Mouse (Mus musculus): ENCODE measurements around the gene Btbd19. TPM values are rescaled to one million over a fixed set of nuclear protein-coding genes. Genes with fewer than 3 reads are reported as not detected.

The Btbd19 gene
- polyA plus RNA-seq, 1 experiment from 2014 or later = 2.8 TPM

DNA sequence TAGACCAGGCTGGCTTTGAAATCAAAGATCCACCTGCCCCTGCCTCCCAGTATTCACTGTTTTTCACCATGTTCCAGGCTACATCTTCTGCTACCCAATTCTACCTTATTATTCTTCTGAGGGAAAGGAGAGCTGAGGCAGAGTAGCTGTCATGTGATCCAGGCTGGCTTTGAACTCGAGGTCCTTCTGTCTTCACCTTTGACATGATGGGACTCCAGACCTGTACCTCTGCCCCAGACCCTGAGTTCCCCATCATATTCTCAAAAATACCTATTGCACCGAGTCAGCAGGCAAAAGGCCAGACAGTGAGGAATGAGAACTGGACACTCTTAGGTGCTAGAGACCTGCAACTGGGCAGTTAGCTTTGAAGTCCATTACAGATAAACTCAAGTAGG, 9.1 kb upstream of the Btbd19 start:
- Histone ChIP-seq H3K4me3 (peak overlapping the region; percentile 90), H3K27me3 (replicated peaks) (peaks cover 30% of the 10 kb centered on the region), H3K36me3 (peaks cover 4% of the 10 kb centered on the region; the same call in 1 of the 2 replicates), H3K4me1 (peaks cover 15% of the 10 kb centered on the region), H3K27ac (replicated peaks) (no peak overlapping the region), H3K9me3 (no peaks in the 10 kb centered on the region), H3K4me2 (peak overlapping the region; percentile 100), H3K9ac (peak overlapping the region; percentile 93; the same call in 1 of the 2 replicates)
- no peak for ATAC-seq (ENCODE audit: extremely low read depth, insufficient number of reproducible peaks, low FRiP score, low TSS enrichment)
- 32% methylated on average over 2 of the region's 2 CpGs for WGBS

DNA sequence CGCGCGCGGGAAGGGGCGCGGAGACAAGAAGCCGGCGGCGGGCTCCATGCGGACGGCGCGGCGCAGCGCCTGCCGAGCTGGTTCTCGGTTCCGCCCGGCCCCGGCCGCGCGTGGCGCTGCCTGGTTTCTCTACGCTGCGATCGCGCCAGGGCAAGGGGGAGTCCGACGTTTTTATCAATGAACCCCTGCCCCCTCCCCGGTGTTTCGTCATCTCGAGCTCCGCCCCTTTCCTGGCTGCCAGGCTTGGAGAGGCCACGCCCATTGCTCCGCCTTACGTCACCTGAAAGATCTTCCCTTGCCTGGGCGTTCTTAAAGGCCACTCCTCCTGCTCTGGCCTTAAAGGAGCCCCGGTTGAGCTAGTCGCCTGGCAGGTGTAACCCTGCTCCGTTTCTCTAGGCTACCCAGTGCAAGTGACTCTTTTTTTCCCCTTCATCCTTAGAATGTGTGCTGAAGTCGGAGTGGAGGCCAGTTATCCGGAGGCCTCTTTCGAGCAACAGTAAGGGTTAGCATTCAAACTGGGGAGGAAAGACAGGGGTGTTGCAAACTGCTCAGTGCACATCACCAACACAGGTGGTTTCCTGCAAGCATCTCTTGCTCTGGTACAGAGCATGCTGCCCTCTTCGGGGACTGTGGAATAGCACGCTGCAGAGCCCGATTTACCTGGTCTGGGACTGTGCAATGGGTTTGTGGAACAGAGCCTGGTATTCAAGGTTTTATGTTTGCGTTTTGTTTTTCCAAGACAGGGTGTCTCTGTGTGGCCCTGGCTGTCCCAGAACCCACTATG, 8.5 kb upstream of the Btbd19 start, which contains the start of gene Plk3:
Gene Plk3, minus strand, starts transcription at position 147 of the 784 bp plus-strand sequence.
- Histone ChIP-seq H3K4me2 (peak within 1 kb of the TSS; percentile 100), H3K9ac (peak within 1 kb of the TSS; percentile 93), H3K9me3 (no peaks in the 10 kb centered on the region), H3K4me3 (peak within 1 kb of the TSS; percentile 90), H3K36me3 (peaks cover 7% of the 10 kb centered on the region), H3K4me1 (peaks cover 15% of the 10 kb centered on the region), H3K27ac (replicated peaks) (no peak within 1 kb of the TSS), H3K27me3 (replicated peaks) (peaks cover 30% of the 10 kb centered on the region)
- peak; percentile 89 for ATAC-seq (ENCODE audit: extremely low read depth, insufficient number of reproducible peaks, low FRiP score, low TSS enrichment)
- 1% methylated on average over 48 of the region's 48 CpGs for WGBS

DNA sequence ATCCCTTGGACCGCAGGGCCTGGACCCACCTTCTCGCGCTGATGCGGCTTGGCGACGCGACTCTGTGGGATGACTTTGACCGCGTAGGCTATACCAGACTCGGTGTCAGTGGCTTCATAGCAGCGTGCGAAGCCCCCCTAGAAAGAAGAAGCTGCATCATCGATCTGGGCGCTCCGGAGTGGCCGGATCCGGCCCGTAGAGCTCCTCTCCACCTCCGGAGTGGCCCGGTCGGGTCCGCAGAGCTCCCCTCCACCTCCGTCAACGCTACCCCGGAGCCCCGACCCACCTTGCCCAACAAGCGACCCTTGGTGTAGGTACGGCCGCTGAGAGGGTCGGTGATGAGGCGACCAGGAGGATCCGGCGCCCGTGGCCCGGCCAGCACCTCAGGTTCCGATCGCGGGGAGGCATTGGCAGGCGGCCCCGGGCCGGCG, 7.9 kb upstream of the Btbd19 start:
- 0 out of 2 replicates have a peak, but pooled peaks have one; percentile 10 for ATAC-seq (ENCODE audit: extremely low read depth, insufficient number of reproducible peaks, low FRiP score, low TSS enrichment)

DNA sequence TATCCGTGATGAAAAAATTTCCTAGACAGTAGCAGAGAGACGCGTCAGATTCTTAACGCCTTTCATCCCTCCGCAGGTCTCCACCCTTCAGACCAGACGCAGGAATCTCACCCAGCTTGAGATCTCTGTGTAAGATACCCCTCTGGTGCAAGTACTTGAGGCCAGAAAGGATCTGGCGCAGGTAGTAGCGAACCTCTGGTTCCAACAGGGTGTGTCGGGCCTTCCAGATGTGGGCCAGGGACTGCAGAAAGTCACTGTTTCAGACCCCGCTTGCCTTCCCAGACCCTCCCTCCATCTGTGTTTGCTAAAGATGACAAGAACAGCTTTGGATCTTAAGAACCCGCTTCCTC, 7.2 kb upstream of the Btbd19 start:
- Histone ChIP-seq H3K9ac (peak overlapping the region; percentile 93), H3K4me1 (peaks cover 15% of the 10 kb centered on the region), H3K4me2 (peak overlapping the region; percentile 100), H3K4me3 (peak overlapping the region; percentile 90), H3K36me3 (peaks cover 17% of the 10 kb centered on the region), H3K27ac (replicated peaks) (no peak overlapping the region), H3K27me3 (replicated peaks) (peaks cover 30% of the 10 kb centered on the region), H3K9me3 (no peaks in the 10 kb centered on the region)
- no peak for ATAC-seq (ENCODE audit: extremely low read depth, insufficient number of reproducible peaks, low FRiP score, low TSS enrichment)
- 17% methylated on average over 11 of the region's 11 CpGs for WGBS

More for the DNA sequence above, 7.9 kb upstream of the Btbd19 start:
- H3K27me3 ChIP-seq (replicated peaks) = peaks cover 30% of the 10 kb centered on the region
- H3K4me2 ChIP-seq = peak overlapping the region; percentile 100
- H3K9me3 ChIP-seq = no peaks in the 10 kb centered on the region
- peak overlapping the region; percentile 93 for H3K9ac ChIP-seq
- WGBS = under 1% methylated on average over 41 of the region's 42 CpGs
- no peak overlapping the region for H3K27ac ChIP-seq (replicated peaks)
- peak overlapping the region; percentile 90 for H3K4me3 ChIP-seq
- peaks cover 15% of the 10 kb centered on the region for H3K4me1 ChIP-seq
- peaks cover 12% of the 10 kb centered on the region for H3K36me3 ChIP-seq

DNA sequence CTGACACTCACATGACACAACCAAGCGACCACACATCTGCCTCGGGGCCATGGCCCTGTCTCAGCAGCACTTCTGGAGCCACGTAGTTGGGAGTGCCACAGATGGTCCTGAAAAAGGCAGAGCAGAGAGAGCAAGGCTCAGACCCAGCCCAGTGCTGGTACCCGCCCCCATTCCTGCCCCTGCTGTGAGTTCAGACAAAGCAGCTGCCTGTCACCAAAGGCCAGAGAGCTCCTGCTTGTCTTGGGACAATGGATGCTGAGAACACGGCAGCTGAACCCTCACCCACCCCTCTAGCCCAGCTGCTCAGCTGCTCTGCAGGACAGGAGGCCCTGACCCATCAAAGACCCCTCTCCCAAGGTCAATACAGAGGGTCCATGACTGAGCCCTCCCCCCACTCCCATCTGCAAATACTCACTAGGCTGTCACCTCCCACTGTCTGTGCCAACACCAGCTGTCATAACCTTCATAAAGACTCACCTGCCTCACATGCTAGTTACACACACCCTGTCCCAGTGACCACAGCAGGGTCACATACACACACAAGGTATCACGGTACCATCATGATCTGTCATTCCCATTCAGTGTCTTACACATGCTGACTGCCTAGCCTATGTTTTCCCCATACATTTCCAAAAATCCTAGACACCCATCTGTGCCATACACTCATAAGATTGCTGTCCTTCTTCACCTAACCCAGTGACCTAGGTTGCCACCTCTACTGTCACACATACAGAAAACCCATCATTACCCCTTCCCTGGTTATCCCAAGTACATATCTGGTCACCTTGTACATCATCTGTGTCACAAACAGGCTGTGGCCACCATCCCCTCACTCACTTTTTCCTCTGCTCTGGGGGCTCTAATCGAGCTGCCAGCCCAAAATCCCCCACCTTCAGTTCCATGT, 6.6 kb upstream of the Btbd19 start:
- H3K9ac ChIP-seq = peak overlapping the region; percentile 93
- peak overlapping the region; percentile 100 for H3K4me2 ChIP-seq
- no peaks in the 10 kb centered on the region for H3K9me3 ChIP-seq
- WGBS = 41% methylated on average over 7 of the region's 7 CpGs
- H3K4me3 ChIP-seq = peak overlapping the region; percentile 90
- peaks cover 17% of the 10 kb centered on the region for H3K36me3 ChIP-seq
- H3K27me3 ChIP-seq (replicated peaks) = peaks cover 30% of the 10 kb centered on the region
- ATAC-seq (ENCODE audit: extremely low read depth, insufficient number of reproducible peaks, low FRiP score, low TSS enrichment) = no peak
- no peak overlapping the region for H3K27ac ChIP-seq (replicated peaks)
- H3K4me1 ChIP-seq = peaks cover 15% of the 10 kb centered on the region

DNA sequence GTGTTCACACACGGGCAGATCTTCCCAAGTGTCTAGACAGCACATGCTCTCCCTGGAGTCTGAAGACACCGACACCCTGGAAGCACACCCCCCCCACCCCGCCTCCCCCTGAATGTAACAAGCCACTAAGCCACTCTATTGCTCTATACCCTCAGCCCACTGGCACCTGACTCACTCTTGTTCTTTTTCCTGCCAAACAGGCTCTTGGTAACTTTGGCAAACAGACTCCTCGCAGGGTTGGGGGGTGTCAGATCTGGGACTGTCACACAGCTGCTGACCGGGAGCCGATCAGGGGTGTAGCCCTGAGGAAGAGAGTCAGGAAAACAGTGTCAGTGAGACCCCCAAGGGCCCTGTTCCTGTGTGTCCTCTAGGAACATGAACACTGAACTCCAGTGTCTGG, 5.7 kb upstream of the Btbd19 start:
- Histone ChIP-seq H3K4me1 (peaks cover 19% of the 10 kb centered on the region), H3K4me3 (no peak overlapping the region), H3K36me3 (peaks cover 17% of the 10 kb centered on the region), H3K4me2 (no peak overlapping the region), H3K9ac (no peak overlapping the region), H3K27ac (replicated peaks) (no peak overlapping the region), H3K9me3 (no peaks in the 10 kb centered on the region), H3K27me3 (replicated peaks) (peaks cover 30% of the 10 kb centered on the region)
- 76% methylated on average over 6 of the region's 6 CpGs for WGBS
- no peak for ATAC-seq (ENCODE audit: extremely low read depth, insufficient number of reproducible peaks, low FRiP score, low TSS enrichment)

DNA sequence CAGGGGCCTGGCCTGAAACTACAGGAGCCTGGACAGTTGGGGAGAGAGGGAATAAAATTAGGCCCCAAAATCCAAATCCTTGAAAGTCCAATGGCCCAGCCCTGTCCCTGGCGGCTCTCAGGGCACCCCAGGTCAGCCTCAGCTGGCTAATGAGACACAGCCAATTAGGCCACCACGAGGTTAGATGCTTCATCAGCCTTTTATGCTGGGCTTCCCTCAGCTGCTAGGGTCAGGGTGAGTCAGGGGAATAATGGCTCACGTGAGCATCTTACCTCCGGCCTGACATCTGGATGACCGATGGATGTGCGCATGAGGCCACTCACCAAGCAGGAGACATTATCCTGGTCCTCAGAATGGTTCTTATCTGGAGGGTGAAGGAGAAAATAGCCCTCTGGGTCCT, 5.3 kb upstream of the Btbd19 start:
- WGBS = 71% methylated on average over 6 of the region's 6 CpGs
- Histone ChIP-seq H3K27ac (replicated peaks) (no peak overlapping the region), H3K9me3 (no peaks in the 10 kb centered on the region)

DNA sequence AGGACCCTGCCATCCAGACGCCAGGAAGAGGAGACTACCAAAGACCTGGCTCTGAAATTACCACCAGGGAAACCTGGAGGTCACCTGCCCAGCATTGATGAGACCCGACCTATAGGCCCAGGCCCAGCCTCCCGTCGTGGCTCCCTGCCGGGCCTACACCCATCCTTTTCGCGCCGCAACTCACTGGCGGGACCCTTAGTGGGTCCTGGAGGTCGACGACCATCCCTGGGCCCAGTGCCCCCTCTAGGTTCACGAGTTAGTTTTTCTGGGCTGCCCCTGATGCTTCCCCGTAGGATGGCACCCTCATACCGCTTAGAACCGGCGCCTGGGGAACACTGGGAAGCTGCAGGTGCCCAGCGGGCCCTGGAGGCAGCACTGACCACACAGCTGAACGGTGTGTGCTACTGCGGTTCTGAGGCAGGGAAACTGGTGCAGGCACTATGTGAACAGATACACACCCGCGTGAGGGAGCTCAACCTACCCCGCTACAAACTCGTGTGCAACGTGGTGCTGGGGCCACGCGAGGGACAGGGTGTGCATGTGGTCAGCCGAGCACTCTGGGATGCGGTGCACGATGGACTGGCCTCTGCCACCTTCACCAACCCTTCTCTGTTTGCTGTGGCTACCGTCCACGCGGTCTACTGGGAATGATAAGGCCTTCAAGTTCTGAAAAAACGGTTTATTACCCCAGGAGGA, 2.6 kb upstream of the Btbd19 start:
- WGBS = 79% methylated on average over 33 of the region's 33 CpGs

More for the DNA sequence above, 5.3 kb upstream of the Btbd19 start:
- H3K4me3 ChIP-seq = no peak overlapping the region
- no peak overlapping the region for H3K9ac ChIP-seq
- no peak overlapping the region for H3K4me2 ChIP-seq
- peaks cover 30% of the 10 kb centered on the region for H3K27me3 ChIP-seq (replicated peaks)
- peaks cover 22% of the 10 kb centered on the region for H3K4me1 ChIP-seq
- peaks cover 17% of the 10 kb centered on the region for H3K36me3 ChIP-seq
- no peak for ATAC-seq (ENCODE audit: extremely low read depth, insufficient number of reproducible peaks, low FRiP score, low TSS enrichment)

DNA sequence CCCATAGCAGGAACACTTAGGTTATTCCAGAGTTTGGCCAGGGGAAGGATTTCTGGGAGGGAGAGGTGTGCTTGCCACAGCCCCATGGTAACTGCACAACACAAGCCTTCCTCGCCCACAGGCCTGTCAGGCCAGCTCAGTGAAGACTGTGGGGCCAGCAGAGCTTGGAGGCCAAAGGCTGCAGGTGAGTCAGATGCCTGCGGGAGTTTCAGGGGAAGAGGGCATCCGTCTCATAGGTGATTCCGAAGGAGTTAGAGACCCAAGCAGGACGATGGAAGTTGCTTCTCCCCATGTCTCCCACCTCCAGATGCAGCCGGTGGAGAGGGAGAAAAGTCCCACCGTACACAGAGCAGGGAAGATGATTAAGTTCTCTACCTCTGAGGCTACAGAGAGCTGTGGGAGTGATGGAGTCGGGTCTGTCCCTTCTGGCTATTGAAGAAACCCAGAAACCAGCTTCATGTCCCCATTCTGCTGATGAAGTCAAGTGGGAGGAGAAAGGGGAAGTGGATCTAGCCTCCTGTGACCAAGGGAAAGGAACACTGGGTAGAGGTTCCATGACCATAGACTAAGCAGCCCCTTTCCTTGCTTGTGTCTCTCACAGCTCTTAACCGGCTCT, 1.3 kb upstream of the Btbd19 start, which contains the start of gene Tctex1d4:
Gene Tctex1d4, plus strand, starts transcription at position 120 of the 616 bp plus-strand sequence.
- H3K36me3 ChIP-seq = peaks cover 17% of the 10 kb centered on the region
- peaks cover 24% of the 10 kb centered on the region for H3K4me1 ChIP-seq
- H3K9ac ChIP-seq = peak within 1 kb of the TSS; percentile 21; the same call in 1 of the 2 replicates
- H3K9me3 ChIP-seq = no peaks in the 10 kb centered on the region
- H3K4me2 ChIP-seq = 0 out of 2 replicates have a peak within 1 kb of the TSS, but pooled peaks have one; percentile 20
- H3K27me3 ChIP-seq (replicated peaks) = peaks cover 13% of the 10 kb centered on the region
- H3K27ac ChIP-seq (replicated peaks) = peak within 1 kb of the TSS; percentile 91
- no peak for ATAC-seq (ENCODE audit: extremely low read depth, insufficient number of reproducible peaks, low FRiP score, low TSS enrichment)
- 73% methylated on average over 9 of the region's 9 CpGs for WGBS
- no peak within 1 kb of the TSS for H3K4me3 ChIP-seq

More for the DNA sequence above, 2.6 kb upstream of the Btbd19 start:
- no peak overlapping the region for H3K4me3 ChIP-seq
- H3K4me1 ChIP-seq = peaks cover 29% of the 10 kb centered on the region
- H3K9ac ChIP-seq = no peak overlapping the region
- no peaks in the 10 kb centered on the region for H3K9me3 ChIP-seq
- peaks cover 17% of the 10 kb centered on the region for H3K36me3 ChIP-seq
- ATAC-seq (ENCODE audit: extremely low read depth, insufficient number of reproducible peaks, low FRiP score, low TSS enrichment) = no peak
- H3K27ac ChIP-seq (replicated peaks) = no peak overlapping the region
- no peak overlapping the region for H3K4me2 ChIP-seq
- peaks cover 26% of the 10 kb centered on the region for H3K27me3 ChIP-seq (replicated peaks)

DNA sequence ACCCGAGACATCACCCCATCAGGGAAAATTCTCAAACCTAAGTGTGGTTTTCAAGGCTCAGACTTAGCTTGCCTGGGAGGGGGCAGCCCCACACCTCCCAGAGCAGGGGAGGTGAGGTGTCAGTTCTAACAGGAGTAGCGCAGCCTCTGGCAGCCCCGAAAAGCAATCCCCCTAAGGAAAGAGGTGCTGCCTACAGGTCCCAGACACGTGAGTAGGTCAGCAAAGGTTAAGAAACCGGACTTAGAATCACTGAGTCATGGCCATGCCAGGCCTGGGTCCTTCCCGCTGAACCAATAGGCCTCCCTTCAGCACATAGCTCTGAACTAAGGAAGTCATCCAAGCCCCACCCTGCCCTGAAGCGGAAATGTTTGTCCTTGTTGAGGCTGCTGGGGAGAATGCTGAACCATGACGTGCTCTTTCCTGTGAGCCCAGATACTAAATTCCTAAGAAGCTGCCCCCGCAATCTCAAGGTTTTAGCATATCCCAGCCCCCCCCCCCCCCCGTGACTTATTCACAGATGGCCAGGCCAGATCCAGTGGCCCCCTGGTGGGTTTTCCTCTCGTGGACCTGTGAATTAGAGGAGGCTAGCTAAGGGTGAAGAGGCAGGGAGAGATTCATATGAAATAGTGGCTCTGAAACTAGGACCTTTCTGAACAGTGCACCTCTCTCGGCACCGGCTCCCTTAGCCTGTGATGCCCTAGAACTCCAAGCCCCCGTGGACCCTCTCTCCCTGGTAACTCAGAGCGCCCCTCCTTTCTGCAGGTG, 567 bp upstream of the Btbd19 start:
- 0 out of 2 replicates have a peak overlapping the region, but pooled peaks have one; percentile 20 for H3K4me2 ChIP-seq
- H3K9me3 ChIP-seq = no peaks in the 10 kb centered on the region
- ATAC-seq (ENCODE audit: extremely low read depth, insufficient number of reproducible peaks, low FRiP score, low TSS enrichment) = no peak; the same call in 1 of the 2 replicates
- H3K27me3 ChIP-seq (replicated peaks) = peaks cover 6% of the 10 kb centered on the region; the same call in 1 of the 2 replicates
- peak overlapping the region; percentile 21; the same call in 1 of the 2 replicates for H3K9ac ChIP-seq
- H3K4me1 ChIP-seq = peaks cover 28% of the 10 kb centered on the region
- 43% methylated on average over 15 of the region's 15 CpGs for WGBS
- H3K27ac ChIP-seq (replicated peaks) = peak overlapping the region; percentile 91
- peaks cover 17% of the 10 kb centered on the region for H3K36me3 ChIP-seq
- no peak overlapping the region for H3K4me3 ChIP-seq

Data from heart, embryonic 13.5 days (tissue).